Mouse (Mus musculus) adrenal gland, adult 2 months (tissue): ENCODE data around the gene Psmb7. TPM values are rescaled to one million over a fixed set of nuclear protein-coding genes. Genes with fewer than 3 reads are reported as not detected.

ENCODE experiments used
- DNase-seq: peaks from one replicate; pipeline ENCODE4 v3.0.0; 2021
- microRNA-seq, 2 experiments: library from miRNA; unstranded; fragments of <30 nt; microRNA quantifications; one replicate each; pipeline ENCODE4 v1.2.0; 2021
- polyA plus RNA-seq: library from polyadenylated mRNA; depleted of rRNA; stranded (reverse); fragments of >200 nt; gene quantifications from 2 replicates; pipeline ENCODE4 v1.2.3, GENCODE M21; 2012; rRNA removed
- total RNA-seq, 2 experiments: library from RNA; stranded (reverse); gene quantifications; 2 replicates each; pipeline ENCODE4 v1.2.3; 2021

Psmb7 gene
- total and polyA plus RNA-seq, 3 experiments, result 29.1 to 283 (median 278) TPM

DNA sequence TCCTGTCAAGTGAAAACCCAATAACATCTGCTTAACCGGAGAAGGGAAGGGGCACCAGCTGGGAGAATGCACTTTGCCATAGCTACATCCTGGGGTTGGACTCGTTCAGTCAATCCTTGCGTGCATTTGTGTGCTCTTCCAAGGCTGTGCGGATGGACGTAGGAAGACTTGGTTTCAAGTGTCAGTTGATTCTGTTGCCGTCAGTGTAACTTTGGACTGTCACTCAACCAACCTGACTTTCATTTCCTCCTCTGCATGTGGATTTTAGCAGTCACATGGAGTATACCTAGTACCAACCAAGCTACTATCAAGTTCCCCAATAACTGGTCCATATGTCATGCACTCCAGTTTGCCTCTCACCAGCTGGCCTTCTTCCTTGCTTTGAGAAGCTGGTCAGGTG is 98.9 kb downstream of the Psmb7 start:
- DNase-seq, result no peak

DNA sequence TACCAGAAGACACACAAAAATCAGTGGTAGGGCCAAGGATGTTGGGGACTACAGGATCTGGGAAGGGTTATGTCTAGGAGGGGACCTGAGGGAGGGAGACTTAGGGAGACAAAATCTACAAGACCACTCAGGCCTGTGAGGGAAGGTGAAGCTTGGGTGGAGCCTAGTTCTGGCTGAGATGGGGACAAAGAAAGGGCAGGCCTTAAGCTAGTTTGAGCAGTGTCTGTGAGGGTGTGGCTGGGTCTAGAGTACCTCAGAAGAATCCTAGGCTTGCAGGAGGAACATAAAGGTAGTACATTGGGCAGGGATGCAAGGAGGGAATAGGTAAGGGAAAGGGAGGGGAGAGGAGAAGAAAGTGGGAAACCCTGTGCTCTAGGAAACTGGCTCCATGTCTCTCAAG is 99.5 kb downstream of the Psmb7 start:
- DNase-seq, result no peak

GRCm38 (mm10) chr2:38543158-38543557 is 100.7 kb downstream of the Psmb7 start:
- no peak for DNase-seq

DNA sequence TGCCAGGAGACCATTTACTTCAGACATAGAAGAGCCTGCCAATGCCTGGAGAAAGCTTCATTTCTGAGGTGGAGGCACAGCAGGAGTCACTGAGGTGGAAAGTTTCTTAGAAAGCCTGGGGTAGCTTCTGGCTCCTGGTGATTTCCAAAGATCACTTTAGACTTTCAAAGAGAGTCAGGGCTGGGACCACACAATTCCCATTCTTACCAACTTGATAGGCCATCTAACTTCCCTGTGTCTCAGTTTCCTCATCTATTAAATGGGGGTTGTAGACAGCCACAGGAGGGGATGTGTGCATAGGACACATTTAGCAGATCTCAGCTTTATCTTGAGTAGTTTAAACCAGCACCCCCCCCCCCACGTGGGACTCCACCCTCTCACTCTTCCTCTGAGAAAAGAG is 101.5 kb downstream of the Psmb7 start:
- no peak for DNase-seq

GRCm38 (mm10) chr2:38541570-38541969 is 102.3 kb downstream of the Psmb7 start:
- no peak for DNase-seq

DNA sequence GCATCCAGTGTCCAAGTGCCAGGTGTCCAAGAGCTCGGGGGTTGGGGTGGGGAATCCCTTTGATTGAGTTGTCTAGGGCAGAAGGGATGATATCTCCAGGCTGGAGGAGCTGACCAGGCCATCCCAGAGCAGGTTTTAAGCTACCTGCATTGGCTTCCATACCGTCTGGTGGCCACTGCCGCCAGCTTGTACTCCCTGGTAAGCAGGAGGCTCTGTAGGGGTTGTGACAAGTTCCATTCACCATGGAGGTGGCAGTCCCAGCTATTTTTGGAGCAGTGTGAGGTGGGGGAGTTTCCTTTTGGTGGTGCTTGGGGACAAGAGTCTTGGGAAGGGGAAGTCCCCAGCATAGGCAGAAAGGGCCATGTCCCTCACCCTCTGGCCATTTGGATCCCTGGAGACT is 102.8 kb downstream of the Psmb7 start:
- no peak for DNase-seq

DNA sequence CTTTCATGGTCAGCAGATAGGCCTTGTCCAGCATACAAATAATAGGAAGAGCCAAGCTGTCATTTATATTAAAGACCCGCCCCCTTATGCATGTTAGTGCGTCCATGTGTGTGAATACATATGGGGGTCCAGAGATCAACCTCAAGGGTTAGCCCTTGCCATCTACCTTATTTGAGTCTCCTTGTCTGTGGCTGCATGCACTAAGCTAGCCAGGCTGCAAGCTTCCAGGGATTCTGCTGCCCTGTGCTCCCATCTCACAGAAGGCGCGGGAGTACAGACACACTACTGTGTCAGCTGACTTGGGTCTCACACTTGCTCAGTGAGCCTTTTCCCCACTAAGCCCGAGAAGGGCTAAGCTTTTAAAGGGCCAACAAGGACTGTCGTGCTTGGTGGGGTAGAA is 103.2 kb downstream of the Psmb7 start:
- DNase-seq, result no peak

GRCm38 (mm10) chr2:38539677-38540076 is 104.2 kb downstream of the Psmb7 start:
- DNase-seq, result no peak

Small RNA genes within 50 kb of the gene (microRNA-seq; reads per million reads assigned to microRNA genes)
- gene Gm27634, result 0 reads per million in 2 experiments

Other genes with a start within 250 kb of the Psmb7 start
- 10 to 100 TPM in 1 of 2 experiments, 1 to 10 TPM in 1; 7.6 to 20.6 TPM for gene Nek6, start 132.4 kb downstream of the Psmb7 start, total RNA-seq
- 17.2 and 23.7 TPM in 2 replicates for gene Nek6, start 132.4 kb downstream of the Psmb7 start, polyA plus RNA-seq
- gene Nr5a1, start 70.5 kb upstream of the Psmb7 start, total RNA-seq, result 100 to 1,000 TPM; 302 to 765 TPM
- 836 and 1,436 TPM in 2 replicates for gene Nr5a1, start 70.5 kb upstream of the Psmb7 start, polyA plus RNA-seq